Mouse (Mus musculus): ENCODE measurements around the gene Cfap44. TPM values are rescaled to one million over a fixed set of nuclear protein-coding genes. Genes with fewer than 3 reads are reported as not detected.
"Not testable (repeated sequence)": the region's sequence is repeated elsewhere in the genome, so short reads cannot be mapped to it uniquely, and the experiment has no call there.

The Cfap44 gene
- total RNA-seq, 2 experiments from 2014 or later: not detected

GRCm38 (mm10) chr16:44428456-44428855 lies 33.9 kb downstream of the Cfap44 start:
- DNase-seq (ENCODE audit: low spot score): peak; percentile 66

GRCm38 (mm10) chr16:44430021-44430420 lies 35.4 kb downstream of the Cfap44 start:
- DNase-seq (ENCODE audit: low spot score): no peak

- peak; percentile 28 for DNase-seq (ENCODE audit: low spot score)
Measured at GRCm38 (mm10) chr16:44434931-44435330, 40.3 kb downstream of the Cfap44 start.

- DNase-seq (ENCODE audit: low spot score): peak; percentile 6
Measured at GRCm38 (mm10) chr16:44435481-44435880, 40.9 kb downstream of the Cfap44 start.

- not testable (repeated sequence) for DNase-seq (ENCODE audit: low spot score)
Measured at GRCm38 (mm10) chr16:44441913-44442312, 47.3 kb downstream of the Cfap44 start.

- DNase-seq (ENCODE audit: low spot score): no peak
Measured at GRCm38 (mm10) chr16:44457858-44458257, 63.3 kb downstream of the Cfap44 start.

GRCm38 (mm10) chr16:44458826-44459225 lies 64.2 kb downstream of the Cfap44 start:
- DNase-seq (ENCODE audit: low spot score): no peak

- no peak for DNase-seq (ENCODE audit: low spot score)
Measured at GRCm38 (mm10) chr16:44460922-44461321, 66.3 kb downstream of the Cfap44 start.

- DNase-seq (ENCODE audit: low spot score): no peak
Measured at GRCm38 (mm10) chr16:44475281-44475680, 80.7 kb downstream of the Cfap44 start.

GRCm38 (mm10) chr16:44475682-44476375 lies 81.2 kb downstream of the Cfap44 start:
- no peak for DNase-seq (ENCODE audit: low spot score)

GRCm38 (mm10) chr16:44478767-44479166 lies 84.2 kb downstream of the Cfap44 start:
- DNase-seq (ENCODE audit: low spot score): no peak

- no peak for DNase-seq (ENCODE audit: low spot score)
Measured at GRCm38 (mm10) chr16:44479852-44480251, 85.3 kb downstream of the Cfap44 start.

GRCm38 (mm10) chr16:44480616-44481015 lies 86.0 kb downstream of the Cfap44 start:
- no peak for DNase-seq (ENCODE audit: low spot score)

- DNase-seq (ENCODE audit: low spot score): no peak
Measured at GRCm38 (mm10) chr16:44481599-44482593, 87.3 kb downstream of the Cfap44 start.

GRCm38 (mm10) chr16:44484079-44484478 lies 89.5 kb downstream of the Cfap44 start:
- peak; percentile 77 for DNase-seq (ENCODE audit: low spot score)

- DNase-seq (ENCODE audit: low spot score): no peak
Measured at GRCm38 (mm10) chr16:44484831-44485230, 90.2 kb downstream of the Cfap44 start.

GRCm38 (mm10) chr16:44485691-44486090 lies 91.1 kb downstream of the Cfap44 start:
- no peak for DNase-seq (ENCODE audit: low spot score)

- DNase-seq (ENCODE audit: low spot score): no peak
Measured at GRCm38 (mm10) chr16:44486612-44487011, 92.0 kb downstream of the Cfap44 start.

GRCm38 (mm10) chr16:44487194-44487593 lies 92.6 kb downstream of the Cfap44 start:
- DNase-seq (ENCODE audit: low spot score): no peak

- DNase-seq (ENCODE audit: low spot score): no peak
Measured at GRCm38 (mm10) chr16:44491051-44491450, 96.5 kb downstream of the Cfap44 start.

GRCm38 (mm10) chr16:44492151-44492550 lies 97.6 kb downstream of the Cfap44 start:
- DNase-seq (ENCODE audit: low spot score): no peak

GRCm38 (mm10) chr16:44492706-44493105 lies 98.1 kb downstream of the Cfap44 start:
- no peak for DNase-seq (ENCODE audit: low spot score)
